Mouse (Mus musculus) spleen, adult 18-20 months (tissue): ENCODE data around the gene Dnajc22.
A peak's percentile ranks its signal among the peaks of the same experiment; 100 is the strongest.

Experiments
- DNase-seq, 2 experiments: peaks; one replicate each; pipeline ENCODE4 v3.0.0; 2022; ENCODE audit warnings: mixed read lengths in 2 of 2

Dnajc22 gene

GRCm38 (mm10) chr15:99116539-99116938, 23.6 kb downstream of the Dnajc22 start:
- no peak for DNase-seq

- DNase-seq, result no peak
Measured at GRCm38 (mm10) chr15:99120814-99121213, 27.8 kb downstream of the Dnajc22 start.

DNA sequence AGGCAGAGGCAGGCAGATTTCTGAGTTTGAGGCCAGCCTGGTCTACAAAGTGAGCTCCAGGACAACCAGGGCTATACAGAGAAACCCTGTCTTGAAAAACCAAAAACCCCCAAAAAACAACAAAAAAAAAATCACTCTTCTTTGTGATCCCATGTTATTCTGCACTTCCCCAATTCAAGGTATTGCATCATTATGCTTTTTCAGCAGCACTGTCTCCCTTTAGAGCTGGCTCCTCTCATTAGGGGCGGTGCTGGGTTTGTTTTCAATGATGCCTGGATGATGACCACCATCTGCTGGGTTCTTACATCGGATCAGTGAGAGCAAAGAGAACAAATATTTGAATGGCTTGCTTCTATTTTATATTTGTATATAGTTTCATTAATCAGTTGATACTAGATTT, 29.7 kb downstream of the Dnajc22 start:
- no peak for DNase-seq

- no peak for DNase-seq
Measured at GRCm38 (mm10) chr15:99125711-99126080, 32.7 kb downstream of the Dnajc22 start, which contains the start of gene Spats2. Gene Spats2, plus strand, starts transcription at chr15:99125916.

DNA sequence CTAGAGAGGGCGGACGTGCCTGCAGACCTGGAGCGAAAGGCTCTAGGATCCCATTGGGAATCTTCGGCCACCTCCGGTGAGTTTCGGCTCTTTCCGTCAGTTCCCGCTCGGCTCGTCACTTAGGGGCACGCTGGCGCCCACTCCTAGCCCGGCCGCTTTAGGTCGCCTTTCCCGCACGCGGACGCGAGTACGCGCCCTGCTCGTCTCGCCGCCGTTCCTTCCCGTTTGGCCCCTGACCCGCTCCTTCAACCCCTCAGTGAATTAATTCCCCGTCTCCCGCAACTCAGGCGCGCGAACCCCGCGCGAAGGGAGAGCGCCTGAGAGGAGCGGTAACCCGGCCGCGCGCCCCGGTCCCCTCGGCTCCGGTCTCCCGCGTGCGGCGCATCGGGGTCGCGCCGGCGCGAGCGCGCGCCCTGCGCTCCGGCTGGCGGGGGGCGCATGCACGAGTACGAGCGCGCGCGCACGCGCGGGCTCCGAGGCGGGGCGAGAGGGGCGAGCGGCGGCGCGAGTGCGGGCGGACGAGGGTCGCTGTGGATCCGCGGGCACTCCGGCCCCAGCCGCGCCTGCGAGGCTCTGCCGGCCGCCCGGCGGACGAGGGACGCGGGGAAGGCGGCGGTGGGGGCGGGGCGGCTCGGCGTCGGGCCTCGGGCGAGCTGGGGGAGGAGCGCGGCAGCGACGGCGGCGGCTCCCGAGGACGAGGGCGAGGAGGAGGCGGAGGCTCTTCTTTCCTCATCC, 33.3 kb downstream of the Dnajc22 start:
- DNase-seq, result peak; percentile 8 to 31

- no peak for DNase-seq
Measured at GRCm38 (mm10) chr15:99126816-99127365, 33.9 kb downstream of the Dnajc22 start.

- DNase-seq, result no peak
Measured at GRCm38 (mm10) chr15:99127851-99128522, 35.0 kb downstream of the Dnajc22 start.

DNA sequence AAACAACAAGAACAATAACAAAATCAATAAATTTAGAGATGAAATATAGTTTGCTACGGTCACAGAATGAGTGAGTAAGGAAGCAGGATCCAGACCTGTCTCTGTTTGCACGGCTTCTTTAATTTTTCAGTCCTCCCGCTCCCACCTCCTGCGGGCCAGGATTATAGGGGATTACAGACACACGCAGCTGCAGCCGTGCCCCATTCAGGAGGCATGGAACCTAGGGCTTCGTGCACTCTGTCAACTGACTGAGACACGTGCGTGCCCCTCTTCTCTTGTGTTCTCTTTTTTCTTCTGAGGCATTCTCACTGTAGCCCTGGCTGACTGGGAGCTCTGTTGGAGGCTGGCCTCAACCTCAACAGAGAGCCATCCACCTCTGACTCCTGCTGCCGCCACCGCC, 36.5 kb downstream of the Dnajc22 start:
- no peak for DNase-seq

DNA sequence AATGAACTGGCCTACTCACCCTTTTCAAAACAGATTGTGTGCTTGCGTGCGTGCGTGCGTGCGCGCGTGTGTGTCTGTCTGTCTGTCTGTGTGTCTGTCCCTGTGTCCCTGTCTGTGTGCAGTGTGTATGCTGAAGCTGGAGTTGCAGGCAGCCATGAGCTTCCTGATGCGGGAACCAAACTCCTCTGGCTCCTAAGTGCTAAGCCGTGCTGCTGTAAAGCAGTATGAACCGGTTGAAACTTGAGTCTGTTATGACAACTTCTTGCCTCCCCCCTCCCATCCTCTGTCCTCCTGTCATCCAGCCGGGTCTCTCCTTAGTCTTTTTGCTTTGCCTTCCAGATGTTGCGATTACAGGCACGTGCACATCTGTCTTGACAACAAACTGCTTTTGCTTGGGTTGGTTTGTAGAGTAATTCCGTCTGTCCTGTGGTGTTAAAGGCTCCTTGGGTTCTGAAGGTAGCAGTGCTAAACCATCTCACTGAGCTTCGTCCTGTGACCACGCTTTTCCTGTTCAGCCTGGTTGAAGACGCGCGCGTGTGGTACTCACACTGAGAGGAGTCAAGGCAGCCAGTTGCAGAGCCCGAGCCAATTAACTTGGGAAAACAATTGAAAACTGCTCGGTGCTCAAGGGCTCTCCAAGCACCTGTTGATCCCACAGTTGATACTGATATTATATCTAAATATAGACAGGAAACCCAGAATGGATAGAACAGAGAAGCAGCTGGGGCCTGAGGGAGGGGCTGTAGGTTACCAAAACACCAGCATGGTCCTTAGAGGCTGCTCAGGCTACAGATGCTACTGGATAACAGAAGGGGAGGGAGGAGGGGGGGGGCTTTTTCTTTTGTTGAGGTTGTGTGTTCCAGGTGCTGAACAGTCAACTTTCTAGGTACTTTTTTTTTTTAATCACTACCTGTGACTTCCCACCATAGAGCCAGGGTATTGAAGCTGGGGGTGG, 37.3 kb downstream of the Dnajc22 start:
- DNase-seq, result no peak

DNA sequence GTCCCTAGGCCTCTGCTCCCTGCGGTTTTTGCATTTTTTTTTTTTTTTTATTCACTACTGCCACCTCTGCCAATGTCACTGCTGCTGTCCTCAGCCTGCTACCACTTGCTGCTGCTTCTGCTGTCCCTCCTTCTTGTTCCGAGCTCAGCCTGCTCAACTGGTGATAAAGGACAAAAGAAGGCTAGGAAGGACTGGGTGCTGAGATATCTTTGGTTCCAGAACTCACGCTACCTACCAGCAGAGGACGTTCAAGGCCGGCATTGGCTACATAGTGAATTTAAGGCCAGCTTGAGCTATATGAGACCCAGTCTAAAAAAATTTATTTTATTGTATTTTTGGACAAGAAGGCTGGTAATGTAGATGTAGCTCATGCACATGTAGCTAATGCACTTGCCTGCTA, 45.4 kb downstream of the Dnajc22 start:
- DNase-seq, result no peak

DNA sequence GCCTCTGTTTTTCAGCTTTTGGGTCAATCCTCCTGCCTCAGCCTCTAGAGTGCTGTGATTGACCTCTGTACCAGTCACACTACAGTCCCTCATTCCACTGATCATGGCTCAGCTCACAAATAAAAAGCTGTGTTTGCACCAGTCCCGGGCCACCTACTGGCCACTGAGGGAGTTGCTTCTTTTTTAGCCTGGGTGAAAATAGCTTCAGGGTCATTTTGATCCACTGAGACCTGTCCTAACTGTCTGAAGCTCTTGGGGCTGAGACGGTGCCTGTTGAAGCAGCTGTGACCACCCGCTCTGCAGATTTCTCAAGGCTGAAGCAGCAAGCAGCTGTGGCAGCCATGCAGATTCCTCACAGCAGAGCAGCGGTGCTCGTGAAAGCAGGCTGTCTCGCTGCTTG, 46.7 kb downstream of the Dnajc22 start:
- peak in 1 of 2 experiments; percentile 32 for DNase-seq

DNA sequence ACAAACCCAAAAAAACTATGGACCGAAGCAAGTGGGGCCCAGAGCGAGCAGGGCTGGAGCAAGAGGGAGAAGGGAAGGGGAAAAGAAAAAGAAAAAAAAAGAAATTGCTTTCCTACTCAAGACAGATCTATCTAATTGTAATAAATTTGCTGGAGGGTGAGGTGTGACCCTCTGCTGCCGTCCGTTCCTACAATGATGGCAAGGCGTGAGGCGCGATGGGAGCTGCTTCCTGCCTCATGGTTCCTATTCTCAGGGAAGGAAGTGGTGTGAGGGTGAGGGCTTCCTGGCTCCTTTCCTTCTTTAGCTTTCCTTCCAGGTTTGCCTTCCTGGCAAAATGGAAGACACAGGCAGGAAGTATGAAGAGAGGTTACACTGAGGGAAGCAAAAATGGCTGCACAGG, 57.5 kb downstream of the Dnajc22 start:
- no peak for DNase-seq

GRCm38 (mm10) chr15:99151324-99151723, 58.4 kb downstream of the Dnajc22 start:
- no peak for DNase-seq

GRCm38 (mm10) chr15:99153466-99153865, 60.5 kb downstream of the Dnajc22 start:
- no peak for DNase-seq
